Mouse (Mus musculus) heart, adult 2 months (tissue): ENCODE results near the gene Olfr394. TPM values are rescaled to one million over a fixed set of nuclear protein-coding genes. Genes with fewer than 3 reads are reported as not detected.
"Not testable (repeated sequence)": the region's sequence is repeated elsewhere in the genome, so short reads cannot be mapped to it uniquely, and the experiment has no call there.

Experiments used
- DNase-seq, 2 experiments: peaks; one replicate each; pipeline ENCODE4 v3.0.0; 2021
- H3K27ac ChIP-seq: fragments of 200-600 bp; 2 replicates; pipeline ENCODE4 v1.8.1; 2022
- H3K27me3 ChIP-seq: fragments of 200-500 bp; 2 replicates; pipeline ENCODE4 v1.6.1; 2012; ENCODE audit warnings: mild to moderate bottlenecking, low read length, inconsistent platforms, mixed read lengths; ENCODE audit not compliant: control insufficient read depth, insufficient read depth
- H3K36me3 ChIP-seq: fragments of 200-500 bp; 2 replicates; pipeline ENCODE4 v1.6.1; 2012; ENCODE audit warnings: low read length, inconsistent platforms; ENCODE audit not compliant: control insufficient read depth, insufficient read depth
- H3K4me1 ChIP-seq: fragments of 200-500 bp; 2 replicates; pipeline ENCODE4 v1.6.1; 2011; ENCODE audit warnings: low read length; ENCODE audit not compliant: control insufficient read depth, insufficient read depth
- H3K4me3 ChIP-seq: fragments of 200-600 bp; 2 replicates; pipeline ENCODE4 v1.8.1; 2022
- H3K79me2 ChIP-seq: fragments of 200-500 bp; replicated peaks from 2 replicates; pipeline ENCODE4 v1.6.1; 2012; ENCODE audit warnings: mild to moderate bottlenecking, inconsistent platforms, low read length, moderate library complexity, mixed read lengths; ENCODE audit not compliant: control insufficient read depth, insufficient read depth
- H3K9ac ChIP-seq: fragments of 200-500 bp; 2 replicates; pipeline ENCODE4 v1.6.1; 2012; ENCODE audit warnings: low read depth, mild to moderate bottlenecking, control low read depth, inconsistent platforms, low read length, mixed read lengths
- CTCF ChIP-seq: fragments of 200-600 bp; IDR thresholded peaks from 2 replicates; pipeline ENCODE4 v1.8.1; 2022; ENCODE audit warnings: antibody characterized with exemption, mild to moderate bottlenecking, moderate library complexity
- EP300 ChIP-seq: fragments of 200-500 bp; IDR thresholded peaks from 2 replicates; pipeline ENCODE4 v1.6.1; 2011; ENCODE audit warnings: low read depth, low read length, control low read depth; ENCODE audit not compliant: insufficient read depth
- POLR2A ChIP-seq: fragments of 200-500 bp; IDR thresholded peaks from 2 replicates; pipeline ENCODE4 v1.6.1; 2011; ENCODE audit warnings: mild to moderate bottlenecking, low read depth, low read length, control low read depth; ENCODE audit not compliant: insufficient read depth
- WGBS: fragments of 180-500 bp; shearing (Covaris S2); methylation state at CpG from one replicate; pipeline ENCODE4 v1.1.7; 2018; 5-methylcytosine and 5-hydroxymethylcytosine counted together
- intact Hi-C: fragments of 180-260 bp; cut with DNase I; formaldehyde crosslinking; loops from one replicate; pipeline ENCODE4 v1.15.1; 2025
- long read RNA-seq: library from polyadenylated mRNA; stranded (forward); transcript quantifications from one replicate; pipeline ENCODE4 v2.0.0, GENCODE M21; 2021
- polyA plus RNA-seq: library from polyadenylated mRNA; depleted of rRNA; stranded (reverse); fragments of >200 nt; gene quantifications from 2 replicates; pipeline ENCODE4 v1.2.3, GENCODE M21; 2012; rRNA removed
- total RNA-seq, 2 experiments: library from RNA; stranded (reverse); gene quantifications; 2 replicates each; pipeline ENCODE4 v1.2.3; 2021

Olfr394 gene
- total RNA-seq, result not detected
- polyA plus RNA-seq, result not detected in 2 replicates
- long read RNA-seq, result 0 reads

DNA sequence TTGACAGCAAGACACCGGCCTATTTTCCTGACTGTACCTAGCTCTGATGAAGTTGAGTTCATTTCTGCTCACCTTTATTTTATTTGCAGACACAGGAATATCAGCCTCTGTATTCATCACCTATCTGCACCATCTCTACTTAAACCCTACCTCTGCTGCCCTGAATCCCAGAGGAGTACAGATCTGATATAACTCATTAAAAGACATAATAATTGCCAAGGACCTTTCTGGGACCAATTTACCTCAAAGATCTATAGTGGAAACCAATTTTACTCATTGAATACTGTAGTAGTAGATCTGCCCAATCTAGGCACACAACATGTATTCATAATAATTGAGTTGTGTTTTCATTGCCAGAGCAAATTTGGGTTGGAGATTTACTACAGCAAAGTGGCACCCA lies at the start of gene Olfr394:
Gene Olfr394 (minus strand): TSS at position 101 of the 400 bp plus-strand sequence.
- Histone ChIP-seq H3K36me3 (no peaks in the 10 kb centered on the region), H3K27ac (no peak within 1 kb of the TSS), H3K4me1 (no peaks in the 10 kb centered on the region), H3K4me3 (no peak within 1 kb of the TSS), H3K79me2 (no peaks in the 10 kb centered on the region), H3K9ac (no peak within 1 kb of the TSS), H3K27me3 (no peaks in the 10 kb centered on the region)
- WGBS, result 78% methylated on average over 1 of the region's 1 CpGs
- no peak for DNase-seq
- TF ChIP-seq CTCF (no peak), POLR2A (no peak), EP300 (no peak)
- intact Hi-C loops, result no loop called here

DNA sequence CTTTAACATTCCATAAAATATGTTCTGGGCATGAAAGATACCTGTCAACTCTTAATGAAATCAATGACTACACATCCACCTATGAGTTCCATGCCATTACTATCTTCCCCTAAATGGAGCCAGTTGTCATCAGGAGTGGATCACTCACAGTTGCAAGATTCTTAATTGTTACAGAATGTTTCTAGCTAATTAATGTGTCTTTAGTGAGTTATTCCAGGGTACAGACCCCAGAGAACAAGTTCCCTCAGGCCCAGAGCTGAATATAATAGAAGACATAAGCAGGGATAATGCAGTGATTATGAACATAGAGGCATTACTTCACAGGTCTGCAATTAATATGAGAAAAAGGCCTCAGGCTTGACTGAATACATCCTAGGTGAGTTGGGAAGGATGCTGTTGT lies 45.8 kb upstream of the Olfr394 start, which contains the start of gene Olfr23:
Gene Olfr23 (plus strand): TSS at position 301 of the 400 bp plus-strand sequence.
- TF ChIP-seq POLR2A (no peak), EP300 (no peak), CTCF (no peak)
- no peaks in the 10 kb centered on the region for H3K4me1 ChIP-seq
- H3K36me3 ChIP-seq, result no peaks in the 10 kb centered on the region
- no peak for DNase-seq
- no peak within 1 kb of the TSS for H3K27ac ChIP-seq
- intact Hi-C loops, result no loop called here
- no peak within 1 kb of the TSS for H3K4me3 ChIP-seq
- H3K27me3 ChIP-seq, result no peaks in the 10 kb centered on the region
- H3K9ac ChIP-seq, result no peak within 1 kb of the TSS
- H3K79me2 ChIP-seq, result no peaks in the 10 kb centered on the region

DNA sequence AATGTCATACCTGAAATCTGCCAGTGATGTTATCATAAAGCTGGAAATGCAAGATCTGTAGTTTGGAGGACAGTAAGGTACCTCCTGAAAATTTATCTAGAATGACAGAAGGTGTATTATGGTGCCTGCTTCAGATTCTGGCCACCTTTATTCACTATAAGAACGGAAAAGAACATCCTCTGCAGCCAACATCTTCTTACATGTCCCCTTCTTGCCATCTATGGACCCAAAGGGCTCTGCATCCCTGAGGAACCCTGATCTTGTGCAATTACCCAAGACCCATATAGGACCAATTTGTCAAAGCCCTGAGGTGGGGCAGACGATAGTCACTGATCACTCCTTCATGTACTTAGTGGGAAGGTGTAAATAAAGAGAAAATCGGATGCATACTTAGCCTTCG lies 18.6 kb upstream of the Olfr394 start, which contains the start of gene Olfr395:
Gene Olfr395 (minus strand): TSS at position 101 of the 400 bp plus-strand sequence.
- H3K4me1 ChIP-seq, DNase-seq, intact Hi-C loops, H3K9ac ChIP-seq, H3K79me2 ChIP-seq, H3K36me3 ChIP-seq, H3K27me3 ChIP-seq, H3K27ac ChIP-seq, H3K4me3 ChIP-seq: not testable (repeated sequence)
- 70% methylated on average over 4 of the region's 4 CpGs for WGBS

DNA sequence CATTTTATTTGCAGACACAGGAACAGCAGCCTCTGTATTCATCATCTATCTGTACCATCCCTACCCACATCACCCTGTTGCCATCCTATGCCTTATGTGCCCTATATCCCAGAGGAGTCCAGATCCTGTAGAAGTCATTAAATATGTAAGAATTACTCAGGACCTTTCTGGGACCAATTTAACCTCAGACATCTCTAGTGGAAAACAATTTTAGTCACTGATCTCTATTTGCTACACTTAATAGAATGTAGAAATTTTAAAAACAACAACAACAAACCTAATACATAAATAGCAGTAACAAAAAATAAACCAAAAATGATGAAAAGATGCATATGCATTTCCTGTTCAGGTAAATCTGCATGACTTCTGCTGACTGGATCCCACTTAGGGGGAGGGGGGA lies 39.2 kb downstream of the Olfr394 start, which contains the start of gene Olfr393:
Gene Olfr393 (minus strand): TSS at position 101 of the 400 bp plus-strand sequence.
- intact Hi-C loops, result no loop called here
- H3K4me1 ChIP-seq, result no peaks in the 10 kb centered on the region
- H3K36me3 ChIP-seq, result no peaks in the 10 kb centered on the region
- H3K9ac ChIP-seq, result no peak within 1 kb of the TSS
- H3K27me3 ChIP-seq, result no peaks in the 10 kb centered on the region
- TF ChIP-seq EP300, result no peak
- TF ChIP-seq CTCF, result no peak
- no peak for TF ChIP-seq POLR2A
- no peak within 1 kb of the TSS for H3K27ac ChIP-seq
- H3K79me2 ChIP-seq, result no peaks in the 10 kb centered on the region
- no peak within 1 kb of the TSS for H3K4me3 ChIP-seq
- no peak for DNase-seq

Other genes starting within 250 kb of the Olfr394 start
- not detected for gene Zfp735, start 202.0 kb downstream of the Olfr394 start, total RNA-seq
- gene Zfp735, start 202.0 kb downstream of the Olfr394 start, polyA plus RNA-seq, result not detected in 2 replicates
- gene Olfr389, start 110.1 kb downstream of the Olfr394 start, total RNA-seq, result not detected
- not detected in 2 replicates for gene Olfr389, start 110.1 kb downstream of the Olfr394 start, polyA plus RNA-seq
- not detected for gene Olfr390, start 107.8 kb downstream of the Olfr394 start, total RNA-seq
- gene Olfr390, start 107.8 kb downstream of the Olfr394 start, polyA plus RNA-seq, result not detected in 2 replicates
- gene Olfr391-ps, start 87.7 kb downstream of the Olfr394 start, total RNA-seq, result not detected
- not detected in 2 replicates for gene Olfr391-ps, start 87.7 kb downstream of the Olfr394 start, polyA plus RNA-seq
- not detected for gene Olfr392, start 73.7 kb downstream of the Olfr394 start, total RNA-seq
- not detected in 2 replicates for gene Olfr392, start 73.7 kb downstream of the Olfr394 start, polyA plus RNA-seq
- gene Olfr393, start 39.3 kb downstream of the Olfr394 start, total RNA-seq, result not detected
- gene Olfr393, start 39.3 kb downstream of the Olfr394 start, polyA plus RNA-seq, result not detected in 2 replicates
- gene Olfr395, start 18.5 kb upstream of the Olfr394 start, total RNA-seq, result not detected
- gene Olfr395, start 18.5 kb upstream of the Olfr394 start, polyA plus RNA-seq, result not detected in 2 replicates
- gene Olfr23, start 45.9 kb upstream of the Olfr394 start, total RNA-seq, result not detected
- not detected in 2 replicates for gene Olfr23, start 45.9 kb upstream of the Olfr394 start, polyA plus RNA-seq
- not detected for gene Olfr397, start 70.0 kb upstream of the Olfr394 start, total RNA-seq
- gene Olfr397, start 70.0 kb upstream of the Olfr394 start, polyA plus RNA-seq, result not detected in 2 replicates
- not detected for gene Olfr398, start 99.6 kb upstream of the Olfr394 start, total RNA-seq
- gene Olfr398, start 99.6 kb upstream of the Olfr394 start, polyA plus RNA-seq, result not detected in 2 replicates
- not detected for gene Olfr139, start 165.8 kb upstream of the Olfr394 start, total RNA-seq
- not detected in 2 replicates for gene Olfr139, start 165.8 kb upstream of the Olfr394 start, polyA plus RNA-seq
- not detected for gene Olfr399, start 165.8 kb upstream of the Olfr394 start, total RNA-seq
- gene Olfr399, start 165.8 kb upstream of the Olfr394 start, polyA plus RNA-seq, result not detected in 2 replicates
- not detected for gene Zfp616, start 179.2 kb upstream of the Olfr394 start, total RNA-seq
- gene Zfp616, start 179.2 kb upstream of the Olfr394 start, polyA plus RNA-seq, result not detected in 2 replicates
- gene Olfr401, start 222.9 kb upstream of the Olfr394 start, total RNA-seq, result not detected
- gene Olfr401, start 222.9 kb upstream of the Olfr394 start, polyA plus RNA-seq, result not detected in 2 replicates